Mouse (Mus musculus) testis, adult 2 months (tissue): ENCODE results near the gene Chchd6.

Experiments used
- CTCF ChIP-seq: fragments of 200-500 bp; IDR thresholded peaks from 2 replicates; pipeline ENCODE4 v1.5.1; 2012; ENCODE audit warnings: low read depth, mild to moderate bottlenecking, inconsistent platforms, low read length, moderate library complexity; ENCODE audit not compliant: control insufficient read depth, insufficient read depth, insufficient replicate concordance
- POLR2A ChIP-seq: fragments of 200-500 bp; IDR thresholded peaks from 2 replicates; pipeline ENCODE4 v1.6.1; 2012; ENCODE audit warnings: low read depth, mild to moderate bottlenecking, inconsistent platforms, low read length, moderate library complexity; ENCODE audit not compliant: control insufficient read depth

- TF ChIP-seq CTCF: no peak
- TF ChIP-seq POLR2A: no peak
These were observed 250.0 kb downstream of the Chchd6 start for GRCm38 (mm10) chr6:89345486-89345785.
